In genomic region chr2:103607926-103608325, GRCm38 (mm10) we compare ENCODE assay signal across 11 mouse cellular contexts. TPM values are rescaled to one million over a fixed set of nuclear protein-coding genes. Genes with fewer than 3 reads are reported as not detected.
DNase-seq lines count a peak whose midpoint lies in the region; ATAC-seq and TF ChIP-seq lines count a peak whose summit lies in the region.
"Had no signal": no experiment of that assay in that cellular context is flagged by ENCODE, and none has a peak within 500 bp of the region (broad histone marks: within the 10 kb centered on the region; RNA-seq: fewer than 3 reads in every experiment).

No protein-coding gene starts in this region.

- no peak overlapping the region for H3K9ac ChIP-seq in hindbrain, embryonic 16.5 days (ENCODE audit: low read depth, low read length)
- H3K9ac ChIP-seq in hindbrain, embryonic 12.5 days, result no peak overlapping the region
- H3K9ac ChIP-seq: neural tube, embryonic 15.5 days; stomach, embryonic 15.5 days had no signal

- TF ChIP-seq POLR2A in lung, adult 2 months (IDR thresholded peaks at IDR 0.05; ENCODE audit: borderline replicate concordance, extremely low read depth, low read depth, low read length), result no peak

- H3K27ac ChIP-seq in hindbrain, embryonic 16.5 days (ENCODE audit: low read depth, low read length), result no peak overlapping the region
- no peak overlapping the region for H3K27ac ChIP-seq in hindbrain, embryonic 12.5 days
- H3K27ac ChIP-seq: neural tube, embryonic 15.5 days; stomach, embryonic 15.5 days had no signal

- no peak overlapping the region for H3K4me3 ChIP-seq in hindbrain, embryonic 16.5 days (ENCODE audit: low read length)
- H3K4me3 ChIP-seq in hindbrain, embryonic 12.5 days, result no peak overlapping the region
- H3K4me3 ChIP-seq in lung, adult 2 months (replicated peaks; ENCODE audit: extremely low read depth, low read depth, low read length), result no peak overlapping the region
- H3K4me3 ChIP-seq: neural tube, embryonic 15.5 days; stomach, embryonic 15.5 days had no signal

- 63% methylated on average over 10 of the region's 10 CpGs for WGBS in hindbrain, embryonic 16.5 days
- 82% methylated on average over 10 of the region's 10 CpGs for WGBS in hindbrain, embryonic 12.5 days
- 57% methylated on average over 10 of the region's 10 CpGs for WGBS in lung, adult 2 months

- no peak for TF ChIP-seq CTCF in lung, adult 2 months (IDR thresholded peaks at IDR 0.05; ENCODE audit: insufficient read depth, low read length)

- ATAC-seq in hindbrain, embryonic 16.5 days, result 0 out of 2 replicates have a peak, but pooled peaks have one; percentile 16
- ATAC-seq in hindbrain, embryonic 12.5 days (ENCODE audit: low FRiP score), result no peak

- H3K27me3 ChIP-seq in hindbrain, embryonic 16.5 days (replicated peaks; ENCODE audit: control insufficient read depth, insufficient read depth, low read length), result no peaks in the 10 kb centered on the region
- H3K27me3 ChIP-seq in hindbrain, embryonic 12.5 days, result no peaks in the 10 kb centered on the region
- H3K27me3 ChIP-seq: neural tube, embryonic 15.5 days; stomach, embryonic 15.5 days had no signal

- no peaks in the 10 kb centered on the region for H3K9me3 ChIP-seq in hindbrain, embryonic 16.5 days (ENCODE audit: control insufficient read depth, low read length)
- no peaks in the 10 kb centered on the region for H3K9me3 ChIP-seq in hindbrain, embryonic 12.5 days (replicated peaks)
- H3K9me3 ChIP-seq: neural tube, embryonic 15.5 days; stomach, embryonic 15.5 days had no signal

- peaks cover 8% of the 10 kb centered on the region for H3K4me1 ChIP-seq in hindbrain, embryonic 16.5 days (ENCODE audit: control insufficient read depth, insufficient read depth, low read depth, low read length)
- H3K4me1 ChIP-seq in hindbrain, embryonic 12.5 days, result peaks cover 13% of the 10 kb centered on the region
- peaks cover 8% of the 10 kb centered on the region for H3K4me1 ChIP-seq in lung, adult 2 months (ENCODE audit: control insufficient read depth, insufficient read depth, low read length)

- no peaks in the 10 kb centered on the region for H3K36me3 ChIP-seq in hindbrain, embryonic 16.5 days (ENCODE audit: control insufficient read depth, insufficient read depth, low read length)
- H3K36me3 ChIP-seq in hindbrain, embryonic 12.5 days, result no peaks in the 10 kb centered on the region
- H3K36me3 ChIP-seq: neural tube, embryonic 15.5 days; stomach, embryonic 15.5 days had no signal

- H3K4me2 ChIP-seq in hindbrain, embryonic 16.5 days (ENCODE audit: low read length), result no peak overlapping the region
- no peak overlapping the region for H3K4me2 ChIP-seq in hindbrain, embryonic 12.5 days (replicated peaks)
- H3K4me2 ChIP-seq: neural tube, embryonic 15.5 days; stomach, embryonic 15.5 days had no signal

- peak; percentile 52 for DNase-seq in cerebellum, adult 9-10 months
- peak; percentile 72 for DNase-seq in lung, adult 2 months
- DNase-seq in thymus, postnatal 10 days (ENCODE audit: low spot score in 2 of 2), result peak; percentile 42 to 58
- DNase-seq in layer of hippocampus, adult 11-12 months (ENCODE audit: low spot score), result no peak
- DNase-seq in layer of hippocampus, postnatal 14 days (ENCODE audit: low spot score in 2 of 2), result no peak
- no peak for DNase-seq in liver
- DNase-seq: right cerebral cortex, postnatal 14 days had no signal

RNA-seq across cellular contexts. Expression of gene Abtb2, which starts 41.8 kb away (rescaled TPM):
- 10.0 and 13.0 TPM in 2 replicates for polyA plus RNA-seq in hindbrain, embryonic 16.5 days (2015; fragmentation: Nextera tagmentation; extraction: Ambion mirVana)
- polyA plus RNA-seq in hindbrain, embryonic 12.5 days (2016; fragmentation: Nextera tagmentation; extraction: Ambion mirVana), result 26.2 and 27.3 TPM in 2 replicates
- polyA plus RNA-seq in lung, adult 2 months (2012; rRNA removed), result 7.9 and 10.4 TPM in 2 replicates
- 10 to 100 TPM; 16.3 to 18.5 TPM for total RNA-seq in layer of hippocampus, postnatal 14 days (2021)

Comparison
In these comparisons a context has a peak if more than half of its experiments do, and no peak if none do; other contexts are left out.
1. DNase-seq: peak in cerebellum, adult 9-10 months (single experiment), lung, adult 2 months (single experiment) and thymus, postnatal 10 days (2 of 2); none in layer of hippocampus, adult 11-12 months (single experiment), layer of hippocampus, postnatal 14 days (0 of 2) and liver (single experiment).